Mouse (Mus musculus) liver, embryonic 13.5 days (tissue): Measurements from ENCODE around the gene Arpc5. TPM values are rescaled to one million over a fixed set of nuclear protein-coding genes. Genes with fewer than 3 reads are reported as not detected.

Experiments used
- ATAC-seq: fragments of 200-750 bp; cut with Nextera tagmentation; 2 replicates; pipeline ENCODE4 v1.8.0; 2017; ENCODE audit warnings: low read depth, mild to moderate bottlenecking, moderate number of reproducible peaks, moderate library complexity
- DNase-seq: peaks from one replicate; pipeline ENCODE4 v3.0.0; 2022
- H3K27ac ChIP-seq: fragments of 300-500 bp; sonication (generic); 2 replicates; pipeline ENCODE4 v1.5.1; 2015; ENCODE audit warnings: moderate library complexity, mild to moderate bottlenecking, inconsistent platforms
- H3K27me3 ChIP-seq: fragments of 300-500 bp; sonication (generic); 2 replicates; pipeline ENCODE4 v1.6.1; 2015; ENCODE audit warnings: mild to moderate bottlenecking, inconsistent platforms
- H3K36me3 ChIP-seq: fragments of 300-500 bp; sonication (generic); 2 replicates; pipeline ENCODE4 v1.6.1; 2015; ENCODE audit warnings: mild to moderate bottlenecking, inconsistent platforms
- H3K4me1 ChIP-seq: fragments of 300-500 bp; sonication (generic); replicated peaks from 2 replicates; pipeline ENCODE4 v1.6.1; 2015; ENCODE audit warnings: inconsistent platforms
- H3K4me2 ChIP-seq: fragments of 300-500 bp; sonication (generic); 2 replicates; pipeline ENCODE4 v1.6.1; 2015; ENCODE audit warnings: inconsistent platforms, mild to moderate bottlenecking, moderate library complexity
- H3K4me3 ChIP-seq: fragments of 300-500 bp; sonication (generic); replicated peaks from 2 replicates; pipeline ENCODE4 v1.5.1; 2015; ENCODE audit warnings: mild to moderate bottlenecking, inconsistent platforms
- H3K9ac ChIP-seq: fragments of 300-500 bp; sonication (generic); 2 replicates; pipeline ENCODE4 v1.6.1; 2015; ENCODE audit warnings: mild to moderate bottlenecking, inconsistent platforms
- H3K9me3 ChIP-seq: fragments of 300-500 bp; sonication (generic); replicated peaks from 2 replicates; pipeline ENCODE4 v1.6.1; 2016; ENCODE audit warnings: inconsistent platforms
- WGBS: fragments of 180-500 bp; shearing (Covaris S2); methylation state at CpG from one replicate; pipeline ENCODE4 v1.1.7; 2015; ENCODE audit not compliant: insufficient replicate concordance; 5-methylcytosine and 5-hydroxymethylcytosine counted together
- polyA plus RNA-seq: library from polyadenylated mRNA; unstranded; fragments of >200 nt; fragmentation: Nextera tagmentation; extraction: Ambion mirVana; gene quantifications from 2 replicates; pipeline ENCODE4 v1.2.1, GENCODE M21; 2015

Gene Arpc5
- polyA plus RNA-seq, 1 experiment from 2014 or later, result 169 TPM

GRCm38 (mm10) chr1:152799897-152800296 lies 33.6 kb downstream of the Arpc5 start, which contains the start of gene Ncf2:
Gene Ncf2 (plus strand): TSS chr1:152800194.
- 9% methylated on average over 2 of the region's 2 CpGs for WGBS
- Histone ChIP-seq H3K27me3 (no peaks in the 10 kb centered on the region), H3K27ac (no peak within 1 kb of the TSS), H3K4me1 (peaks cover 18% of the 10 kb centered on the region), H3K36me3 (no peaks in the 10 kb centered on the region), H3K9ac (no peak within 1 kb of the TSS), H3K4me3 (no peak within 1 kb of the TSS), H3K9me3 (no peaks in the 10 kb centered on the region), H3K4me2 (no peak within 1 kb of the TSS)
- DNase-seq (no peak), ATAC-seq (peak; percentile 58)

GRCm38 (mm10) chr1:152800633-152801176 lies 34.4 kb downstream of the Arpc5 start:
- no peak overlapping the region for H3K9ac ChIP-seq
- no peak overlapping the region for H3K27ac ChIP-seq
- no peaks in the 10 kb centered on the region for H3K9me3 ChIP-seq
- no peaks in the 10 kb centered on the region for H3K27me3 ChIP-seq
- no peak overlapping the region for H3K4me3 ChIP-seq
- no peaks in the 10 kb centered on the region for H3K36me3 ChIP-seq
- H3K4me2 ChIP-seq, result no peak overlapping the region
- DNase-seq (no peak), ATAC-seq (no peak)
- peaks cover 11% of the 10 kb centered on the region for H3K4me1 ChIP-seq
- 61% methylated on average over 13 of the region's 13 CpGs for WGBS

- H3K4me3 ChIP-seq, result no peak overlapping the region
- DNase-seq, result no peak
- peak; percentile 38; the same call in 1 of the 2 replicates for ATAC-seq
- no peaks in the 10 kb centered on the region for H3K36me3 ChIP-seq
- no peak overlapping the region for H3K27ac ChIP-seq
- no peak overlapping the region for H3K4me2 ChIP-seq
- no peaks in the 10 kb centered on the region for H3K27me3 ChIP-seq
- WGBS, result 48% methylated on average over 6 of the region's 6 CpGs
- H3K4me1 ChIP-seq, result 0 out of 2 replicates have a peak, but pooled peaks cover 5% of the 10 kb centered on the region
- no peak overlapping the region for H3K9ac ChIP-seq
- H3K9me3 ChIP-seq, result no peaks in the 10 kb centered on the region
Observed at GRCm38 (mm10) chr1:152804907-152805306, 38.6 kb downstream of the Arpc5 start.

GRCm38 (mm10) chr1:152807619-152808391 lies 41.5 kb downstream of the Arpc5 start:
- Histone ChIP-seq H3K9ac (peak overlapping the region; percentile 42; the same call in 1 of the 2 replicates), H3K36me3 (no peaks in the 10 kb centered on the region), H3K9me3 (no peaks in the 10 kb centered on the region), H3K4me3 (peak overlapping the region; percentile 33), H3K4me1 (0 out of 2 replicates have a peak, but pooled peaks cover 10% of the 10 kb centered on the region), H3K4me2 (peak overlapping the region; percentile 34; the same call in 1 of the 2 replicates), H3K27me3 (no peaks in the 10 kb centered on the region), H3K27ac (peak overlapping the region; percentile 16; the same call in 1 of the 2 replicates)
- peak; percentile 56 for ATAC-seq
- WGBS, result 27% methylated on average over 18 of the region's 18 CpGs
- no peak for DNase-seq

GRCm38 (mm10) chr1:152808392-152808680 lies 42.0 kb downstream of the Arpc5 start:
- Histone ChIP-seq H3K4me2 (peak overlapping the region; percentile 34; the same call in 1 of the 2 replicates), H3K9me3 (no peaks in the 10 kb centered on the region), H3K27me3 (no peaks in the 10 kb centered on the region), H3K4me3 (peak overlapping the region; percentile 33), H3K27ac (peak overlapping the region; percentile 16; the same call in 1 of the 2 replicates), H3K36me3 (no peaks in the 10 kb centered on the region), H3K9ac (0 out of 2 replicates have a peak overlapping the region, but pooled peaks have one; percentile 42), H3K4me1 (0 out of 2 replicates have a peak, but pooled peaks cover 10% of the 10 kb centered on the region)
- 49% methylated on average over 2 of the region's 2 CpGs for WGBS
- ATAC-seq (no peak), DNase-seq (no peak)

GRCm38 (mm10) chr1:152809541-152810252 lies 43.4 kb downstream of the Arpc5 start:
- peak; percentile 47; the same call in 1 of the 2 replicates for ATAC-seq

GRCm38 (mm10) chr1:152810533-152811439 lies 44.4 kb downstream of the Arpc5 start:
- no peak for ATAC-seq
- Histone ChIP-seq H3K27me3 (no peaks in the 10 kb centered on the region), H3K4me3 (no peak overlapping the region), H3K4me2 (no peak overlapping the region), H3K9ac (no peak overlapping the region), H3K9me3 (no peaks in the 10 kb centered on the region), H3K36me3 (no peaks in the 10 kb centered on the region; the same call in 1 of the 2 replicates), H3K27ac (no peak overlapping the region), H3K4me1 (peaks cover 22% of the 10 kb centered on the region)
- DNase-seq, result no peak
- WGBS, result 63% methylated on average over 13 of the region's 13 CpGs

More at GRCm38 (mm10) chr1:152809541-152810252, 43.4 kb downstream of the Arpc5 start:
- Histone ChIP-seq H3K9ac (no peak overlapping the region), H3K4me1 (peaks cover 12% of the 10 kb centered on the region; the same call in 1 of the 2 replicates), H3K27me3 (no peaks in the 10 kb centered on the region), H3K9me3 (no peaks in the 10 kb centered on the region), H3K36me3 (no peaks in the 10 kb centered on the region; the same call in 1 of the 2 replicates), H3K4me3 (no peak overlapping the region; the same call in 1 of the 2 replicates), H3K27ac (no peak overlapping the region), H3K4me2 (peak overlapping the region; percentile 10; the same call in 1 of the 2 replicates)
- DNase-seq, result no peak
- WGBS, result 35% methylated on average over 8 of the region's 8 CpGs

GRCm38 (mm10) chr1:152815265-152815701 lies 48.9 kb downstream of the Arpc5 start:
- no peak overlapping the region for H3K27ac ChIP-seq

GRCm38 (mm10) chr1:152817027-152817769 lies 50.9 kb downstream of the Arpc5 start:
- no peak overlapping the region for H3K9ac ChIP-seq
- DNase-seq (no peak), ATAC-seq (no peak)
- no peak overlapping the region for H3K4me2 ChIP-seq
- no peak overlapping the region for H3K27ac ChIP-seq
- H3K9me3 ChIP-seq, result no peaks in the 10 kb centered on the region
- H3K4me3 ChIP-seq, result no peak overlapping the region
- no peaks in the 10 kb centered on the region; the same call in 1 of the 2 replicates for H3K36me3 ChIP-seq
- 63% methylated on average over 12 of the region's 12 CpGs for WGBS
- H3K27me3 ChIP-seq, result no peaks in the 10 kb centered on the region
- H3K4me1 ChIP-seq, result peaks cover 14% of the 10 kb centered on the region

More at GRCm38 (mm10) chr1:152815265-152815701, 48.9 kb downstream of the Arpc5 start:
- H3K9ac ChIP-seq, result no peak overlapping the region
- no peaks in the 10 kb centered on the region for H3K9me3 ChIP-seq
- no peaks in the 10 kb centered on the region for H3K27me3 ChIP-seq
- H3K36me3 ChIP-seq, result no peaks in the 10 kb centered on the region; the same call in 1 of the 2 replicates
- peaks cover 19% of the 10 kb centered on the region for H3K4me1 ChIP-seq
- no peak overlapping the region for H3K4me3 ChIP-seq
- ATAC-seq (peak; percentile 59), DNase-seq (peak; percentile 34)
- H3K4me2 ChIP-seq, result no peak overlapping the region
- 63% methylated on average over 7 of the region's 7 CpGs for WGBS

- Histone ChIP-seq H3K27ac (no peak overlapping the region), H3K36me3 (no peaks in the 10 kb centered on the region; the same call in 1 of the 2 replicates), H3K4me2 (no peak overlapping the region), H3K9me3 (no peaks in the 10 kb centered on the region), H3K4me3 (no peak overlapping the region), H3K27me3 (no peaks in the 10 kb centered on the region), H3K4me1 (peaks cover 14% of the 10 kb centered on the region), H3K9ac (no peak overlapping the region)
- ATAC-seq, result no peak
- no peak for DNase-seq
- WGBS, result 76% methylated on average over 10 of the region's 10 CpGs
Observed at GRCm38 (mm10) chr1:152817794-152818193, 51.5 kb downstream of the Arpc5 start.
